Mouse (Mus musculus) retina, postnatal 7 days (tissue): Measurements from ENCODE around the gene Ifna11.
A peak's percentile ranks its signal among the peaks of the same experiment; 100 is the strongest.
"Not testable (repeated sequence)": the region's sequence is repeated elsewhere in the genome, so short reads cannot be mapped to it uniquely, and the experiment has no call there.

Experiments used
- DNase-seq: peaks from one replicate; pipeline ENCODE4 v3.0.0-alpha.2; 2012; ENCODE audit warnings: low read depth, low spot score

Ifna11 gene

DNA sequence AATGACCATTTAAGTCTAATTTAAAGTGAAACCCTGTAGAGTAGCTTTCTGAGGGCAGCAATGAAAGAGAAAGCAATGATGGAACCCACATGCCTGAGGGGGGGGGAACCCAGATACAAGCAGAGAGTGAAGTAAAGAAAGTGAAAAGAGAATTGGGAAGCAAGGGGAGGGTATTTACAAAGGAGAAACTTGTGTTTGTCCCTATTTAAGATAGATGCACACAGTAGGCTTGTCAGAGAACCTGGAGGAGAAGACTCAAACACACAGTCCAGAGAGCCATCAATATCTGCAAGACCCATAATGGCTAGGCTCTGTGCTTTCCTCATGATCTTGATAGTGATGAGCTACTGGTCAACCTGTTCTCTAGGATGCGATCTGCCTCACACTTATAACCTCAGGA lies at the start of gene Ifna11:
Gene Ifna11, plus strand, starts transcription at position 301 of the 400 bp plus-strand sequence.
- no peak for DNase-seq

DNA sequence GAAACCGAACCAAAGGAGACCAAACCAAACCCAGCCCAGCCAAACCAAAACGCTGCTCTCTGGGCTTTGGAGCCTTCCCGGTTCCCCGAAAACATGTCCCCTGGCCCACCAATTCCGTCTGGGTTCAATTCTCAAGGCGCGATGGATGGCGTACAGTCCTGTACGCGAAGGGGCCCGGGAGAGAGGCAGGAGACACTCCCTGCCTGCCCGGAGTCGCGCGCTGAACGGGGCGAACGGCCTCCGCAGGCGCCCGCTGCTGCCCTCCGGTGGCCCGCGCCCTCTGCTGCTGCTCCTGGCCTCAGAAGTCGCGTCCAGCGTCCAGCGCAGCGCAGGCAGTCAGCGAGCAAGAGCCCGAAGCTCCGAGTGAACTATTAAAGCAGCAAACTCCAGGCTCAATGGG lies 46.2 kb upstream of the Ifna11 start, which contains the start of gene Gm13290:
Gene Gm13290, plus strand, starts transcription at position 301 of the 400 bp plus-strand sequence.
- DNase-seq: not testable (repeated sequence)

DNA sequence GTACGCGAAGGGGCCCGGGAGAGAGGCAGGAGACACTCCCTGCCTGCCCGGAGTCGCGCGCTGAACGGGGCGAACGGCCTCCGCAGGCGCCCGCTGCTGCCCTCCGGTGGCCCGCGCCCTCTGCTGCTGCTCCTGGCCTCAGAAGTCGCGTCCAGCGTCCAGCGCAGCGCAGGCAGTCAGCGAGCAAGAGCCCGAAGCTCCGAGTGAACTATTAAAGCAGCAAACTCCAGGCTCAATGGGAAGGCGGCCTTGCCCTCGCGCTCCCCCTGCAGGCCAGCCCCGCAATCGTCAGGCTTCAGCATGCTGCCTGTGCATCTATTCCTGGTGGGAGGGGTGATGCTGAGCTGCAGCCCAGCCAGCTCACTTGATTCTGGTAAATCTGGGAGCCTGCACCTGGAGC lies 43.1 kb upstream of the Ifna11 start, which contains the start of gene Gm13289:
Gene Gm13289, plus strand, starts transcription at position 301 of the 400 bp plus-strand sequence.
- DNase-seq: not testable (repeated sequence)

DNA sequence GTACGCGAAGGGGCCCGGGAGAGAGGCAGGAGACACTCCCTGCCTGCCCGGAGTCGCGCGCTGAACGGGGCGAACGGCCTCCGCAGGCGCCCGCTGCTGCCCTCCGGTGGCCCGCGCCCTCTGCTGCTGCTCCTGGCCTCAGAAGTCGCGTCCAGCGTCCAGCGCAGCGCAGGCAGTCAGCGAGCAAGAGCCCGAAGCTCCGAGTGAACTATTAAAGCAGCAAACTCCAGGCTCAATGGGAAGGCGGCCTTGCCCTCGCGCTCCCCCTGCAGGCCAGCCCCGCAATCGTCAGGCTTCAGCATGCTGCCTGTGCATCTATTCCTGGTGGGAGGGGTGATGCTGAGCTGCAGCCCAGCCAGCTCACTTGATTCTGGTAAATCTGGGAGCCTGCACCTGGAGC lies 40.2 kb upstream of the Ifna11 start, which contains the start of gene Gm13272:
Gene Gm13272, plus strand, starts transcription at position 301 of the 400 bp plus-strand sequence.
- DNase-seq: not testable (repeated sequence)

DNA sequence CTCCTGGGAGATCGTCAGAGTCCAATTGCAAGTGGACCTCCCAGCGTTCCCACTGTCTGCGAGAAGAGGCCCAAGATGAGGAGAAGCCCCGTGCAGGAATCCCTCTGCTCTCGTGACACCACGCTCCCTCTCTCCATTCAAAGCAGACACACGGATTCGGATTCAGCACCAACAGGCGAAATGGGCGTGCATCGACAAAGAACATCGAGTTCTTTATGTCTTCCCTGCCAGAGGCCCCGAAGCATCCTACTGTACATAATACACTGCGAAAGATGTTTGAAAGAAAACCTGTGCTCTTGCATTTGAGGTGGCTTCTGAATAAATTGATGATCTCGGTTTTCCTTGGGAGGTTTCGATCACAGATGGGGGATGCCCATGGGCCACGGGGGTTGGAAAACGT lies 39.4 kb upstream of the Ifna11 start:
- not testable (repeated sequence) for DNase-seq

DNA sequence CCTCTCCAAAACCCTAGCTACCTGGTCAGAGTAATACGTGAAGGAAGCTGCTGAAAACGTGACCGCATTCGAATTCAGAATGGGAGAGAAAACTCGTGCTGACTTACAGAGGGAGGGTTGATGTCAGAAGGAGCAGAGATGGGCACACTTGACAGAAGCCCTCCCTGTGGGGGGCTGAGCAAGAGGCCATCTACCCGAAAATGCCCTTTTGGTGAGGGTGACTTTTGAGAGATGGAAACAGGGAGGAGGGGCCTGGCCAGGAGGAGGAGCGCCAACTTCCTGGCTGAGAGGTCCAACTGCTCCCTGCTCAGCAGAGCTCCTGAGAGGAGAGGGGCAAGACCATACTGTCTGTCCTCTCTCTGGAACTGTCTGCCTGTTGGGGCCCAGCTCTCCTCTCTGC lies 37.9 kb upstream of the Ifna11 start, which contains the start of gene Ifnz:
Gene Ifnz, plus strand, starts transcription at position 301 of the 400 bp plus-strand sequence.
- not testable (repeated sequence) for DNase-seq

DNA sequence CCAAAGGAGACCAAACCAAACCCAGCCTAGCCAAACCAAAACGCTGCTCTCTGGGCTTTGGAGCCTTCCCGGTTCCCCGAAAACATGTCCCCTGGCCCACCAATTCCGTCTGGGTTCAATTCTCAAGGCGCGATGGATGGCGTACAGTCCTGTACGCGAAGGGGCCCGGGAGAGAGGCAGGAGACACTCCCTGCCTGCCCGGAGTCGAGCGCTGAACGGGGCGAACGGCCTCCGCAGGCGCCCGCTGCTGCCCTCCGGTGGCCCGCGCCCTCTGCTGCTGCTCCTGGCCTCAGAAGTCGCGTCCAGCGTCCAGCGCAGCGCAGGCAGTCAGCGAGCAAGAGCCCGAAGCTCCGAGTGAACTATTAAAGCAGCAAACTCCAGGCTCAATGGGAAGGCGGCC lies 37.4 kb upstream of the Ifna11 start:
- not testable (repeated sequence) for DNase-seq

DNA sequence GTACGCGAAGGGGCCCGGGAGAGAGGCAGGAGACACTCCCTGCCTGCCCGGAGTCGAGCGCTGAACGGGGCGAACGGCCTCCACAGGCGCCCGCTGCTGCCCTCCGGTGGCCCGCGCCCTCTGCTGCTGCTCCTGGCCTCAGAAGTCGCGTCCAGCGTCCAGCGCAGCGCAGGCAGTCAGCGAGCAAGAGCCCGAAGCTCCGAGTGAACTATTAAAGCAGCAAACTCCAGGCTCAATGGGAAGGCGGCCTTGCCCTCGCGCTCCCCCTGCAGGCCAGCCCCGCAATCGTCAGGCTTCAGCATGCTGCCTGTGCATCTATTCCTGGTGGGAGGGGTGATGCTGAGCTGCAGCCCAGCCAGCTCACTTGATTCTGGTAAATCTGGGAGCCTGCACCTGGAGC lies 34.4 kb upstream of the Ifna11 start, which contains the start of gene Gm13276:
Gene Gm13276, plus strand, starts transcription at position 301 of the 400 bp plus-strand sequence.
- not testable (repeated sequence) for DNase-seq

DNA sequence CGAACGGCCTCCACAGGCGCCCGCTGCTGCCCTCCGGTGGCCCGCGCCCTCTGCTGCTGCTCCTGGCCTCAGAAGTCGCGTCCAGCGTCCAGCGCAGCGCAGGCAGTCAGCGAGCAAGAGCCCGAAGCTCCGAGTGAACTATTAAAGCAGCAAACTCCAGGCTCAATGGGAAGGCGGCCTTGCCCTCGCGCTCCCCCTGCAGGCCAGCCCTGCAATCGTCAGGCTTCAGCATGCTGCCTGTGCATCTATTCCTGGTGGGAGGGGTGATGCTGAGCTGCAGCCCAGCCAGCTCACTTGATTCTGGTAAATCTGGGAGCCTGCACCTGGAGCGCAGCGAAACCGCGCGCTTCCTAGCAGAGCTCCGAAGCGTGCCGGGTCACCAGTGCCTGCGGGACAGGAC lies 31.4 kb upstream of the Ifna11 start, which contains the start of gene Gm13277:
Gene Gm13277, plus strand, starts transcription at position 231 of the 400 bp plus-strand sequence.
- DNase-seq: not testable (repeated sequence)

DNA sequence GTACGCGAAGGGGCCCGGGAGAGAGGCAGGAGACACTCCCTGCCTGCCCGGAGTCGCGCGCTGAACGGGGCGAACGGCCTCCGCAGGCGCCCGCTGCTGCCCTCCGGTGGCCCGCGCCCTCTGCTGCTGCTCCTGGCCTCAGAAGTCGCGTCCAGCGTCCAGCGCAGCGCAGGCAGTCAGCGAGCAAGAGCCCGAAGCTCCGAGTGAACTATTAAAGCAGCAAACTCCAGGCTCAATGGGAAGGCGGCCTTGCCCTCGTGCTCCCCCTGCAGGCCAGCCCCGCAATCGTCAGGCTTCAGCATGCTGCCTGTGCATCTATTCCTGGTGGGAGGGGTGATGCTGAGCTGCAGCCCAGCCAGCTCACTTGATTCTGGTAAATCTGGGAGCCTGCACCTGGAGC lies 28.5 kb upstream of the Ifna11 start, which contains the start of gene Gm13278:
Gene Gm13278, plus strand, starts transcription at position 301 of the 400 bp plus-strand sequence.
- DNase-seq: not testable (repeated sequence)

DNA sequence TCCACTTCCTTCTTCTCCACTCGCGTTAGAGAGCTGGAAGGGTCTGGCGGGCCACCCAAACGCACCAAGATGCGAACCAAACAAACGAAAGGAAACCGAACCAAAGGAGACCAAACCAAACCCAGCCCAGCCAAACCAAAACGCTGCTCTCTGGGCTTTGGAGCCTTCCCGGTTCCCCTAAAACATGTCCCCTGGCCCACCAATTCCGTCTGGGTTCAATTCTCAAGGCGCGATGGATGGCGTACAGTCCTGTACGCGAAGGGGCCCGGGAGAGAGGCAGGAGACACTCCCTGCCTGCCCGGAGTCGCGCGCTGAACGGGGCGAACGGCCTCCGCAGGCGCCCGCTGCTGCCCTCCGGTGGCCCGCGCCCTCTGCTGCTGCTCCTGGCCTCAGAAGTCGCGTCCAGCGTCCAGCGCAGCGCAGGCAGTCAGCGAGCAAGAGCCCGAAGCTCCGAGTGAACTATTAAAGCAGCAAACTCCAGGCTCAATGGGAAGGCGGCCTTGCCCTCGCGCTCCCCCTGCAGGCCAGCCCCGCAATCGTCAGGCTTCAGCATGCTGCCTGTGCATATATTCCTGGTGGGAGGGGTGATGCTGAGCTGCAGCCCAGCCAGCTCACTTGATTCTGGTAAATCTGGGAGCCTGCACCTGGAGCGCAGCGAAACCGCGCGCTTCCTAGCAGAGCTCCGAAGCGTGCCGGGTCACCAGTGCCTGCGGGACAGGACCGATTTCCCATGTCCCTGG lies 25.7 kb upstream of the Ifna11 start, which contains the start of gene Gm13275:
Gene Gm13275, plus strand, starts transcription at position 552 of the 740 bp plus-strand sequence.
- not testable (repeated sequence) for DNase-seq

DNA sequence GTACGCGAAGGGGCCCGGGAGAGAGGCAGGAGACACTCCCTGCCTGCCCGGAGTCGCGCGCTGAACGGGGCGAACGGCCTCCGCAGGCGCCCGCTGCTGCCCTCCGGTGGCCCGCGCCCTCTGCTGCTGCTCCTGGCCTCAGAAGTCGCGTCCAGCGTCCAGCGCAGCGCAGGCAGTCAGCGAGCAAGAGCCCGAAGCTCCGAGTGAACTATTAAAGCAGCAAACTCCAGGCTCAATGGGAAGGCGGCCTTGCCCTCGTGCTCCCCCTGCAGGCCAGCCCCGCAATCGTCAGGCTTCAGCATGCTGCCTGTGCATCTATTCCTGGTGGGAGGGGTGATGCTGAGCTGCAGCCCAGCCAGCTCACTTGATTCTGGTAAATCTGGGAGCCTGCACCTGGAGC lies 22.7 kb upstream of the Ifna11 start, which contains the start of gene Gm13279:
Gene Gm13279, plus strand, starts transcription at position 301 of the 400 bp plus-strand sequence.
- DNase-seq: not testable (repeated sequence)

DNA sequence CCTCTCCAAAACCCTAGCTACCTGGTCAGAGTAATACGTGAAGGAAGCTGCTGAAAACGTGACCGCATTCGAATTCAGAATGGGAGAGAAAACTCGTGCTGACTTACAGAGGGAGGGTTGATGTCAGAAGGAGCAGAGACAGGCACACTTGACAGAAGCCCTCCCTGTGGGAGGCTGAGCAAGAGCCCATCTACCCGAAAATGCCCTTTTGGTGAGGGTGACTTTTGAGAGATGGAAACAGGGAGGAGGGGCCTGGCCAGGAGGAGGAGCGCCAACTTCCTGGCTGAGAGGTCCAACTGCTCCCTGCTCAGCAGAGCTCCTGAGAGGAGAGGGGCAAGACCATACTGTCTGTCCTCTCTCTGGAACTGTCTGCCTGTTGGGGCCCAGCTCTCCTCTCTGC lies 20.4 kb upstream of the Ifna11 start, which contains the start of gene Gm13285:
Gene Gm13285, plus strand, starts transcription at position 301 of the 400 bp plus-strand sequence.
- DNase-seq: not testable (repeated sequence)

DNA sequence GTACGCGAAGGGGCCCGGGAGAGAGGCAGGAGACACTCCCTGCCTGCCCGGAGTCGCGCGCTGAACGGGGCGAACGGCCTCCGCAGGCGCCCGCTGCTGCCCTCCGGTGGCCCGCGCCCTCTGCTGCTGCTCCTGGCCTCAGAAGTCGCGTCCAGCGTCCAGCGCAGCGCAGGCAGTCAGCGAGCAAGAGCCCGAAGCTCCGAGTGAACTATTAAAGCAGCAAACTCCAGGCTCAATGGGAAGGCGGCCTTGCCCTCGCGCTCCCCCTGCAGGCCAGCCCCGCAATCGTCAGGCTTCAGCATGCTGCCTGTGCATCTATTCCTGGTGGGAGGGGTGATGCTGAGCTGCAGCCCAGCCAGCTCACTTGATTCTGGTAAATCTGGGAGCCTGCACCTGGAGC lies 16.8 kb upstream of the Ifna11 start, which contains the start of gene Gm13287:
Gene Gm13287, plus strand, starts transcription at position 301 of the 400 bp plus-strand sequence.
- DNase-seq: not testable (repeated sequence)

DNA sequence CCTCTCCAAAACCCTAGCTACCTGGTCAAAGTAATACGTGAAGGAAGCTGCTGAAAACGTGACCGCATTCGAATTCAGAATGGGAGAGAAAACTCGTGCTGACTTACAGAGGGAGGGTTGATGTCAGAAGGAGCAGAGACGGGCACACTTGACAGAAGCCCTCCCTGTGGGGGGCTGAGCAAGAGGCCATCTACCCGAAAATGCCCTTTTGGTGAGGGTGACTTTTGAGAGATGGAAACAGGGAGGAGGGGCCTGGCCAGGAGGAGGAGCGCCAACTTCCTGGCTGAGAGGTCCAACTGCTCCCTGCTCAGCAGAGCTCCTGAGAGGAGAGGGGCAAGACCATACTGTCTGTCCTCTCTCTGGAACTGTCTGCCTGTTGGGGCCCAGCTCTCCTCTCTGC lies 14.5 kb upstream of the Ifna11 start, which contains the start of gene Gm13288:
Gene Gm13288, plus strand, starts transcription at position 301 of the 400 bp plus-strand sequence.
- not testable (repeated sequence) for DNase-seq

DNA sequence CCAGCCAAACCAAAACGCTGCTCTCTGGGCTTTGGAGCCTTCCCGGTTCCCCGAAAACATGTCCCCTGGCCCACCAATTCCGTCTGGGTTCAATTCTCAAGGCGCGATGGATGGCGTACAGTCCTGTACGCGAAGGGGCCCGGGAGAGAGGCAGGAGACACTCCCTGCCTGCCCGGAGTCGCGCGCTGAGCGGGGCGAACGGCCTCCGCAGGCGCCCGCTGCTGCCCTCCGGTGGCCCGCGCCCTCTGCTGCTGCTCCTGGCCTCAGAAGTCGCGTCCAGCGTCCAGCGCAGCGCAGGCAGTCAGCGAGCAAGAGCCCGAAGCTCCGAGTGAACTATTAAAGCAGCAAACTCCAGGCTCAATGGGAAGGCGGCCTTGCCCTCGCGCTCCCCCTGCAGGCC lies 14.0 kb upstream of the Ifna11 start:
- not testable (repeated sequence) for DNase-seq

DNA sequence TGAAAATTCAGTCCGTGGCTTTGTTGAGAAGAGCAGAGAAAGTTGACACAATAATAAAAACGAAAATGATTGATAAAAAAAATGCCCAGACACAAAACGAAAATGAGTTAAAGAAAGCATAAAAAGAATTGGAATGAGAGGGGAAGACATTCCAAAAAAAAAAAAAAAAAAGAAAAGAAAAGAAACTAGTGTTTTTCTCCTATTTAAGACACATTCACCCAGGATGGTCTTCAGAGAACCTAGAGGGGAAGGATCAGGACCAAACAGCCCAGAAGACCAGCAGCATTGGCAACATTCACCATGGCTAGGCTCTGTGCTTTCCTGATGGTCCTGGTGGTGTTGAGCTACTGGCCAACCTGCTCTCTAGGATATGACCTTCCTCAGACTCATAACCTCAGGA lies 3.8 kb upstream of the Ifna11 start, which contains the start of gene Ifna7:
Gene Ifna7, plus strand, starts transcription at position 301 of the 400 bp plus-strand sequence.
- no peak for DNase-seq

DNA sequence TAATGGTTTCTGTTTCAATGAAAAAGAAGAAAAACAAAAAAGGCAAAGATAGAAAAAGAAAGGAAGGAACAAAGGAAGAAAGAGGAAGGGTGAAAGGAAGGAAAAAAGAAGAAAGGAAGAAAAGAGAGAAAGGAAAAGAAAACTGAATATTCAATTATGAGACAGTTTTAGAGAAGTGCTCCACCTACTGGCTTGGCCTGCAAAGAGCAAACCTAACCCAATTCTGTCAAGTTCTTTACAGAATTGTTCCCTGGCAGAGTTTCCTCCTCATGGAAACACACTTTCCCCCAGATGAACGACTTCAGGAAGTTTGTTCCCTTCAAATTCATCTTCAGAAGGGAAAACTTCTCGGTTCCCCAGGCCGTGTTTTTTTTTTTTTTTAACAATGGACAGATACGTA lies 3.2 kb downstream of the Ifna11 start:
- DNase-seq: peak; percentile 4

DNA sequence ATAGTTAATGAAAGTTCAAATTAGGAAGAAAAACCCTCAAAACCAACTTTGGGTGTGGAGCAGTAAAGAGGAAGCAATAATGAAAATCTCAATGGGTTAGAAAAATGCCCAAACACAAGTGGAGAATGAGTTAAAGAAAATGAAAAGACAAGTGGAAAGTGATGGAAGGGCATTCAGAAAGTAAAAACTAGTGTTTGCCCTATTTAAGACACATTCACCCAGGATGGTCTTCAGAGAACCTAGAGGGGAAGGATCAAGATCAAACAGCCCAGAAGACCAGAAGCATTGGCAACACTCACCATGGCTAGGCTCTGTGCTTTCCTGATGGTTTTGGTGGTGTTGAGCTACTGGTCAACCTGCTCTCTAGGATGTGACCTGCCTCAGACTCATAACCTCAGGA lies 7.4 kb downstream of the Ifna11 start, which contains the start of gene Ifna6:
Gene Ifna6, plus strand, starts transcription at position 301 of the 400 bp plus-strand sequence.
- DNase-seq: not testable (repeated sequence)

DNA sequence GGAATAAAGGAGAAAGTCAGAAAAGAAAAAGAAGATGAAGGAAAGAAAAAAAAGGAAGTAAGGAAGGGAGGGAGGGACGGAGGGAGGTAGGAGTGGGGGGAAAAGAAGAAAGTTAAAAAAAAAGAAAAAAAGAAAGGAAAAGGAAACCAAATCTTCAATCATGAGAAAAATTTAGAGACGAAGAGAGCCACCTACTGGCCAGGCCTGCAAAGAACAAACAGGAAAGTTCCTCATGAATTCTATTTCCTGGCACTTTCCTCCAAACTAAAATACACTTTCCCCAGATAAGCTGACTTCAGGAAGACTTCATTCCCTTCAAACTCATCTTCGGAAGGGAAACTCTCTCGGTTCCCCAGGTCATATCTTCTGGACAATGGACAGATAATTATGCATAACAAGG lies 10.8 kb downstream of the Ifna11 start:
- no peak for DNase-seq

DNA sequence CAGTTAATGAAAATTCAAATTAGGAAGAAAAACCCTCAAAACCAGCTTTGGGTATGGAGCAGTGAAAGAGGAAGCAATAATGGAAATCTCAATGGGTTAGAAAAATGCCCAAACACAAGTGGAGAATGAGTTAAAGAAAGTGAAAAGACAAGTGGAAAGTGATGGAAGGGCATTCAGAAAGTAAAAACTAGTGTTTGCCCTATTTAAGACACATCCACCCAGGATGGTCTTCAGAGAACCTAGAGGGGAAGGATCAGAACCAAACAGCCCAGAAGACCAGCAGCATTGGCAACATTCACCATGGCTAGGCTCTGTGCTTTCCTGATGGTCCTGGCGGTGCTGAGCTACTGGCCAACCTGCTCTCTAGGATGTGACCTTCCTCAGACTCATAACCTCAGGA lies 15.5 kb downstream of the Ifna11 start, which contains the start of gene Ifna5:
Gene Ifna5, plus strand, starts transcription at position 301 of the 400 bp plus-strand sequence.
- DNase-seq: not testable (repeated sequence)

DNA sequence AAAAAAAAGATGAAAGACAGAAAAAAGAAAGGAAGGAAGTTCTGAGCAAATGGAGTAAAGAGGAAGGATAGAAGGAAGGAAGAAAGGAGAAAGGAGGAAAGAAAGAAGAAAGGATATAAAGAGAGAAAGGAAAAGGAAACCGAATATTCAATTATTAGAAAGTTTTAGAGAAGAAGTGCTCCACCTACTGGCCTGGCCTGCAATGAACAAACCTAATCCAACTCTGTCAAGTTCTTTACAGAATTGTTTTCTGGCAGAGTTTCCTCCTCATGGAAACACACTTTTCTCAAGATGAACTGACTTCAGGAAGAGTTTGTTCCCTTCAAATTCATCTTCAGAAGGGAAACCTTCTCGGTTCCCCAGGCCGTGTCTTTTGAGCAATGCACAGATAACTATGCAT lies 19.1 kb downstream of the Ifna11 start:
- no peak for DNase-seq
